Mouse (Mus musculus): ENCODE measurements around the gene Scaf8.

The Scaf8 gene

DNA sequence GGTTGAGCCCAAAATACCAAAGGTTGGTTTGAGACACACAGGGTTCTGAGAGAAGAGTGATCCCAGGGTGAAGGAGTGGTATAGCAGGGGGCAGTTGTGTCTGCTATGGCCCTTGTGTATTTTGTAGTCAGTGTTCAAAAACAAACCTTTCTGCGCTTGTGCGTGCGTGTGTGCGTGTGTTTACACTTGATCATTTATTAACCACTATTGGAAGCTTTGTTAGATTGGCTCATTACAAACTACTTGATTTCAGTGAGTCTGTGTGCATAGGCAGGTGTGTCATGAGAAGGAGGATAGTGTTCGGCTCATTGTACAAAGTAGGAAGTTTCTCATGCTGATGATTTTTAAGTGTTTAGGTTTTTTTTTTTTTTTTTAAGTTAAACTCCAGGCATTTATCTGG lies 95.4 kb downstream of the Scaf8 start:
- DNase-seq = no peak

DNA sequence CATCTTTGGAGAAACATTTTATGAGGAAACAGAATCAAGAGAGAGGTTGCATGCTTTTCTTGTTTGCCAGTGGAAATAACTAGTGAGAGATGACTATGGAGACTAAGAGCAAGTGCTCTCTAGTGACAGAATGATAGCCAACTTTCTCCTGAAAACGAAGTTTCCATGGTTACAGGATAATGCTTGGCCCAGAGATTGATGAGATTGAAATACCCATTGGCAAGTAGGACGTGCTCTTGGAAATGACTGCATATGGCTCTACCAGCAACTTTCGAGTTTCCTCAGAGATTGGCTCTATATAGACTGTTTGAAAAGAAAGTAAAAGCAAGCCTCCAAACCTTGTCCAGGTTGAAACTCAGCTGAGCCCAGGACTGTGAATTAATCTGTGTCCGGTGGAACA lies 97.3 kb downstream of the Scaf8 start:
- no peak for DNase-seq

- DNase-seq = no peak
These were observed 98.1 kb downstream of the Scaf8 start for GRCm38 (mm10) chr17:3212886-3213285.

GRCm38 (mm10) chr17:3214852-3215251 lies 100.1 kb downstream of the Scaf8 start:
- no peak for DNase-seq

- no peak for DNase-seq
These were observed 102.3 kb downstream of the Scaf8 start for GRCm38 (mm10) chr17:3217023-3217422.

GRCm38 (mm10) chr17:3218364-3218763 lies 103.6 kb downstream of the Scaf8 start:
- no peak for DNase-seq

GRCm38 (mm10) chr17:3218916-3219315 lies 104.1 kb downstream of the Scaf8 start:
- DNase-seq = peak; percentile 43

DNA sequence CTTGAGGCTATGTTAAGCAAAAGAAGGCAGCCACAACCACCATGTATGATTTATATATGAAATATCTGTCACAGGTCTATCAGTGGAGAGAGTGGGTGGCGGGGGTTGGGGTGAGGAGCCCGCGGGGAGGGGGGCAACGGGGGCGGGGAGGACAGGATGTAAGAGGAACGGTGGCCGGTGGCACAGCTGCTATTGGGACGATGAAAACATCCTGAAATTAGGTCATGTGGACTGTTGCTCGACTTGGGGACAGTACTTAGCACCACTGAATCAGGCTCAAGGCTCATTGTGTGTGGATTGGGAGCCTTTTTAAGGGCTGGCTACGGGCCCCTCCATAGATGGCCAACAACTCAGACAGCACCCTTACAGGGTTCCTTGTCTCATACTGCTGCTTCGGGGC lies 105.4 kb downstream of the Scaf8 start:
- no peak for DNase-seq

GRCm38 (mm10) chr17:3223071-3223470 lies 108.3 kb downstream of the Scaf8 start:
- no peak for DNase-seq

DNA sequence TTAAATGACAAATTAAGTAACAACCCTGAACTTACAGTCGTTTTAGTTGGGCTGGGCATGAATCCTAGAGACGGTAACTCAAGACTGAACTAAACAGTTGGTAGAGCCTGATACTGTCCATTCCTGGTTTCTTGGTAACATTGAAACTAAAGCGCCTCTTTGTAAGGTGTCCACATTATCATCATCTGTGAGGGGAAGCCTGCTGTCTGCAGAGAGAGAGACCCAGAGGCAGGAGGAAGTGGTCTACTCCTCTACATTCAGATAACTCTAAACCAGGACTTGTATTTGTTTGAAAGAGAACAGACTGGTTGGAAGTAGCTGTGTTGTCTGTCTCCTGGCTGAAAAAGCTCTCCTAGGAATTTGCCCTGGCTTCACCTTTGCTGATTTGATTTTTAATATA lies 108.9 kb downstream of the Scaf8 start:
- DNase-seq = no peak

GRCm38 (mm10) chr17:3224383-3225106 lies 109.8 kb downstream of the Scaf8 start:
- DNase-seq = peak; percentile 77

DNA sequence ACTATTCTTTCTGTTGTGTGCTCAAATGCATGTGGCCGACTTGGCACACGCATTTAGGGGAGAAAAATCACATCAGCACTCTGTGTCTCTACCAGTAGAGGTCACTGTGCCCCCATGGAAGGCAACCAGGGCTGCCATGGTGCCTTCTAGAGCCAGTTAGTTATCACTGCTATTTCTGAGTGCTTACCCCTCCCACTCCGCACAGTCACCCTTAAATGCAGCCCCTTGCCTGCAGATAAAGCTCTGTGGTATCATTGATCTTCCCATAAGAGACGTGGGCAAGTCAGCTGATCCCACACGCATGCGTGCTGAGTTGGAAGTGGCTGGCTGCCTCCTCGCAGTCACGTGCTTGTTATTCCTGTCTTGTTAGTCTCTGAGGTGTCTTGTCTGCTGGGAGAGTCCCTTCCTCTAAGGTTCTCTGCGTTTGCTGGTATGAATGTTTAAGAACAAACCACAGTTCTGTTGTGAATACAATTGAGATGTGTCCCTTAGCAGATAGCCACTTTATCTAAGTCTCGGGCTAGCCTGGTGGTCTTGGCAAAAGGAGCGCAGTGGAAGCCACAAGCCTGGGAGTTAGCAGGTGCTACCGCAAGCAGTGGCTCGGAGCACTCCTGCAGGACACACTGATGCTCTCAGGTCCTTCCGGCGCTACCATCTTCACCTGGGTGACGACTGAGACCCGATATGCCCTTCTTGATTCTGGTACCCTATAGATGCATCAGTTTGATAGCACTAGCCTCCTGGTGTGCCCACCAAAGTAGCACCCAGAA lies 115.6 kb downstream of the Scaf8 start:
- DNase-seq = peak; percentile 36

DNA sequence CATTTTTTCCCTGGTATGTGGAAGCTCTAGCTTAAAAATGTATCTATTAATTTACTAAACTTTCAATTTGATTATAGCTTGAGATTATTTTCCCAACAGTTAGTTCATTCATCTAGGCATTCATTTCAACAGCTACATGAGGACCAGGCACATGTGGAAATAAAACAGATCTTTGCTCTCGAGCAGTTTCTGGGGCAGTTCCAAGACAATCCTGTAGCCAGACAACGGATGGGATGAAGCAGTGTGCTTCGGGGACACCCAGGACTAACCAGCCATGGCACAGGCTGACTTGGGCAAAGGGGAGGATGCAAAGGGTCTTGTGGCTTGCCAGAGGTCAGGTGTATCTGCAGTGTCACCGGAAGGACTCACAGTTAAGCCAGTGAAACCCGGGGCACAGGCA lies 117.9 kb downstream of the Scaf8 start:
- DNase-seq = no peak

DNA sequence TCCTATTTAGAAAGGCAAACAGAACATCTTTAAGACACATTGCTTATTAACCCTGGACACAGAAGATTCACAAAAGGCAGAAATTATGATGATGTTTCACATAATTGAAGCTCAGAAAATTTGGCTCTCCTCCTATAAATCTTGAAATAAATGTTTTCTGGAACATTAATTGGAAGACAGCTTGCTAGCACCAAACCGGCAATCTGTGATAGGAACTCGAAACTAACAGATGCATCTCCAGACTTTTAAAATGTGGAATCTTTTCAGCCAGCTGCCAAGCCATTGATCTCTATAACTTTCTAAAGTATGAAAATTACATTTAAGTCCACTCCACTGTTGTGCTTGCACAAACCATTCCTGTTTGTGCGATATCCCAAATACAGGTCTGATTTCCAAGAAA lies 128.9 kb downstream of the Scaf8 start:
- no peak for DNase-seq

GRCm38 (mm10) chr17:3244881-3245739 lies 130.3 kb downstream of the Scaf8 start:
- no peak for DNase-seq

DNA sequence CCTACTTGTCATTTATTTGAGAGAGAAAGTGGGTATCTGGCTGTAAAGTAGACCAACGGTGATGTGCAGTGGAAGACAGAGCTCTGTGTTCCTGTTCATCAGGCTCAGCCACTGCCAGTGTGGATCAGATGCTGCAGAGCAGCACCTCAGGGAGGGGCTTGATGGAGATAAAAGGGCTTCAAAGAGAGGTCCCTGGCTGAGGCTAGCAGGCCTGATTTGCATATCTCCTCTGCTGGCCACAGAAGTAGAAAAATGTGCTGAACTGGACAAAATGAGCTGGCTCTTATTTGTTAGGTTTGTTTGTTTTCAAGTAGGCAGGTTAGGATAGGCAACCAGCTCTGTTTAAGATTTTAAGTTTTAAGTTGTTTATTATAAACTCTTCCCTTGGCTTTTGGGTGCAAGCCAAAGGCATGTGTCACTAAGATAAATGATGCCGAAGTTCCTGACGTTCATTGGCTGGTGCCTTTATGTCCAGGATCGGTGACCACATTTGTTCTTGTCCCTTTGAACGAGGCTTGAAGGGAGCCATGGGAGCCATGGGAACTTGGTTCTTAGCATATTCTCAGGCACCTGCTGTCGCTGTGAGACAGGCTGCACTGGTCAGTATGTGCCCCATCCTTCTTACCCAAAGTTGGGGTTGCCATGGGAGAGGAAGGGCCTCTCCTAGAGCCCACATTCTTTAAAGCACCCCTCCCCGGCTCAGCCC lies 132.0 kb downstream of the Scaf8 start:
- DNase-seq = no peak
